Mouse (Mus musculus): ENCODE measurements around the gene Aqp9.

Aqp9 gene

GRCm38 (mm10) chr9:71168511-71168910 lies at the start of gene Aqp9:
TSS of gene Aqp9 (minus strand) at chr9:71168682.
- DNase-seq (ENCODE audit: low spot score), result no peak

GRCm38 (mm10) chr9:71217793-71218095 lies 49.3 kb upstream of the Aqp9 start:
- DNase-seq (ENCODE audit: low spot score), result no peak

- no peak for DNase-seq (ENCODE audit: low spot score)
Measured at GRCm38 (mm10) chr9:71216996-71217792, 48.7 kb upstream of the Aqp9 start.

- peak; percentile 41 for DNase-seq (ENCODE audit: low spot score)
Measured at GRCm38 (mm10) chr9:71216036-71216995, 47.8 kb upstream of the Aqp9 start.

- peak; percentile 59 for DNase-seq (ENCODE audit: low spot score)
Measured at GRCm38 (mm10) chr9:71215248-71216035, 47.0 kb upstream of the Aqp9 start, which contains the start of gene Aldh1a2. TSS of gene Aldh1a2 (plus strand) at chr9:71215789.

- DNase-seq (ENCODE audit: low spot score), result no peak
Measured at GRCm38 (mm10) chr9:71213636-71214035, 45.2 kb upstream of the Aqp9 start.

- no peak for DNase-seq (ENCODE audit: low spot score)
Measured at GRCm38 (mm10) chr9:71210870-71211269, 42.4 kb upstream of the Aqp9 start.

GRCm38 (mm10) chr9:71209299-71209698 lies 40.8 kb upstream of the Aqp9 start:
- DNase-seq (ENCODE audit: low spot score), result no peak

- no peak for DNase-seq (ENCODE audit: low spot score)
Measured at GRCm38 (mm10) chr9:71202265-71202664, 33.8 kb upstream of the Aqp9 start.

- no peak for DNase-seq (ENCODE audit: low spot score)
Measured at GRCm38 (mm10) chr9:71198826-71199225, 30.3 kb upstream of the Aqp9 start.

- DNase-seq (ENCODE audit: low spot score), result peak; percentile 41
Measured at GRCm38 (mm10) chr9:71188647-71189415, 20.3 kb upstream of the Aqp9 start.

GRCm38 (mm10) chr9:71187396-71187795 lies 18.9 kb upstream of the Aqp9 start:
- no peak for DNase-seq (ENCODE audit: low spot score)

GRCm38 (mm10) chr9:71185823-71186222 lies 17.3 kb upstream of the Aqp9 start:
- no peak for DNase-seq (ENCODE audit: low spot score)

- no peak for DNase-seq (ENCODE audit: low spot score)
Measured at GRCm38 (mm10) chr9:71185285-71185684, 16.8 kb upstream of the Aqp9 start.

- DNase-seq (ENCODE audit: low spot score), result no peak
Measured at GRCm38 (mm10) chr9:71179964-71180700, 11.7 kb upstream of the Aqp9 start.

GRCm38 (mm10) chr9:71179276-71179896 lies 10.9 kb upstream of the Aqp9 start:
- DNase-seq (ENCODE audit: low spot score), result no peak

GRCm38 (mm10) chr9:71175686-71176085 lies 7.2 kb upstream of the Aqp9 start:
- no peak for DNase-seq (ENCODE audit: low spot score)

GRCm38 (mm10) chr9:71174316-71174975 lies 6.0 kb upstream of the Aqp9 start:
- no peak for DNase-seq (ENCODE audit: low spot score)

- DNase-seq (ENCODE audit: low spot score), result no peak
Measured at GRCm38 (mm10) chr9:71173533-71173932, 5.1 kb upstream of the Aqp9 start.
